Mouse (Mus musculus): Measurements from ENCODE around the gene Aqp1. TPM values are rescaled to one million over a fixed set of nuclear protein-coding genes. Genes with fewer than 3 reads are reported as not detected.
A peak's percentile ranks its signal among the peaks of the same experiment; 100 is the strongest.

Aqp1 gene
- polyA plus RNA-seq, 1 experiment from 2014 or later: 711 TPM

DNA sequence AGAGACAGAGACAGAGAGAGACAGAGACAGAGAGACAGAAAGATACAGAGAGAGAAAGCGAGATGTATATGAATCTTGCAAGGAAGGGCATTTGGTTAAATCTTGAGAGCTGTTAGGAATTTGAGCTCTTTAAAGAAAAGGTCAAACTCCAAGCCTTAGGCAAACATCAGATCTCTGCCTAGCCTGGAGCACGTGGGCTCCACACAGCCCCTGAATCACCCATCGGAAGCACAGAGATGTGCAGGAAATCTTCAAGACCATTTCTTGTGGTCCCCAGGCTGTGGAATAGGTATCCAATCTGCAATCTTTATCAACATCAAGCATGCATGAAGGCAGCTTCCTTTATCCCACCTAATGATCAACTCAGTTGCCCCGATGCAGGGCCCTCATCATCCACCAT, 41.2 kb downstream of the Aqp1 start:
- Histone ChIP-seq H3K4me1 (ENCODE audit: insufficient read depth, low read depth, low read length) (no peaks in the 10 kb centered on the region), H3K9me3 (ENCODE audit: low read length) (no peaks in the 10 kb centered on the region), H3K36me3 (ENCODE audit: insufficient read depth, low read length) (no peaks in the 10 kb centered on the region), H3K4me3 (ENCODE audit: low read depth, low read length) (no peak overlapping the region), H3K9ac (replicated peaks; ENCODE audit: low read depth) (no peak overlapping the region), H3K27ac (ENCODE audit: low read length) (no peak overlapping the region), H3K4me2 (replicated peaks; ENCODE audit: low read depth, low read length) (no peak overlapping the region), H3K27me3 (replicated peaks; ENCODE audit: insufficient read depth, low read length) (no peaks in the 10 kb centered on the region)
- TF ChIP-seq CTCF (IDR thresholded peaks at IDR 0.05) (no peak), EP300 (IDR thresholded peaks at IDR 0.05) (no peak)
- ATAC-seq (no peak), DNase-seq (ENCODE audit: low spot score) (no peak)
- WGBS: 61% methylated on average over 4 of the region's 4 CpGs

GRCm38 (mm10) chr6:55379641-55380335, 43.6 kb downstream of the Aqp1 start:
- no peaks in the 10 kb centered on the region for H3K27me3 ChIP-seq (replicated peaks; ENCODE audit: insufficient read depth, low read length)
- H3K4me1 ChIP-seq (ENCODE audit: insufficient read depth, low read depth, low read length): no peaks in the 10 kb centered on the region
- ATAC-seq (peak; percentile 44), DNase-seq (ENCODE audit: low spot score) (peak; percentile 57)
- H3K4me2 ChIP-seq (replicated peaks; ENCODE audit: low read depth, low read length): no peak overlapping the region
- no peaks in the 10 kb centered on the region for H3K9me3 ChIP-seq (ENCODE audit: low read length)
- WGBS: 42% methylated on average over 3 of the region's 3 CpGs
- H3K4me3 ChIP-seq (ENCODE audit: low read depth, low read length): no peak overlapping the region
- no peak overlapping the region for H3K9ac ChIP-seq (replicated peaks; ENCODE audit: low read depth)
- TF ChIP-seq CTCF (IDR thresholded peaks at IDR 0.05) (peak; percentile 82), EP300 (IDR thresholded peaks at IDR 0.05) (no peak)
- no peaks in the 10 kb centered on the region for H3K36me3 ChIP-seq (ENCODE audit: insufficient read depth, low read length)
- no peak overlapping the region for H3K27ac ChIP-seq (ENCODE audit: low read length)

DNA sequence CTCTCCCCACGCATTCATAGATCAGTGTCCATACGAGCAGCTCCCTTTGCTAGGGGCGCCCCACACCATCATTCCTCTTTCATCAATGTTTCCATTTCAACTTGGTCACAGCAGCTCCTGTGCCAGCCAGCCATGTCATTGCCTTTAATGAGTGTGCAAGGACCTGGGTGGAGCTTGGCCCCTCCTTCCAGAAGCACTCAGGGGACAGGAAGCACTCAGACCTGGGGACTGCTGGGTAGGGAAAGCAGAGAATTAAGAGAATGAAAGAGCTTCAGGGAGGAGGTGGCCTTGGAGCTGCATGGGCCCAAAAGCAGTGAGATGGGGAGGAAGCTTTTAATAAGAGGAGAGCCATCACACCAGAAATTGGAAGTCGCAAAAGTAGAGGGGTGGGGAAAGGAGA, 45.7 kb downstream of the Aqp1 start:
- Histone ChIP-seq H3K9me3 (ENCODE audit: low read length) (no peaks in the 10 kb centered on the region), H3K27me3 (replicated peaks; ENCODE audit: insufficient read depth, low read length) (no peaks in the 10 kb centered on the region), H3K9ac (replicated peaks; ENCODE audit: low read depth) (no peak overlapping the region), H3K4me2 (replicated peaks; ENCODE audit: low read depth, low read length) (no peak overlapping the region), H3K27ac (ENCODE audit: low read length) (no peak overlapping the region), H3K4me3 (ENCODE audit: low read depth, low read length) (no peak overlapping the region), H3K4me1 (ENCODE audit: insufficient read depth, low read depth, low read length) (no peaks in the 10 kb centered on the region), H3K36me3 (ENCODE audit: insufficient read depth, low read length) (no peaks in the 10 kb centered on the region)
- ATAC-seq (peak; percentile 71), DNase-seq (ENCODE audit: low spot score) (peak; percentile 68)
- no peak for TF ChIP-seq CTCF (IDR thresholded peaks at IDR 0.05)
- TF ChIP-seq EP300 (IDR thresholded peaks at IDR 0.05): no peak
- 79% methylated on average over 4 of the region's 4 CpGs for WGBS

GRCm38 (mm10) chr6:55383897-55384296, 47.7 kb downstream of the Aqp1 start:
- H3K27ac ChIP-seq (ENCODE audit: low read length): no peak overlapping the region
- no peak overlapping the region for H3K9ac ChIP-seq (replicated peaks; ENCODE audit: low read depth)
- no peak overlapping the region for H3K4me3 ChIP-seq (ENCODE audit: low read depth, low read length)
- WGBS: 0% methylated on average over 1 of the region's 1 CpGs
- H3K36me3 ChIP-seq (ENCODE audit: insufficient read depth, low read length): no peaks in the 10 kb centered on the region
- no peaks in the 10 kb centered on the region for H3K27me3 ChIP-seq (replicated peaks; ENCODE audit: insufficient read depth, low read length)
- DNase-seq (ENCODE audit: low spot score): peak; percentile 72
- TF ChIP-seq CTCF (IDR thresholded peaks at IDR 0.05): peak; percentile 90
- no peak for TF ChIP-seq EP300 (IDR thresholded peaks at IDR 0.05)
- H3K4me2 ChIP-seq (replicated peaks; ENCODE audit: low read depth, low read length): no peak overlapping the region
- no peaks in the 10 kb centered on the region for H3K9me3 ChIP-seq (ENCODE audit: low read length)
- no peaks in the 10 kb centered on the region for H3K4me1 ChIP-seq (ENCODE audit: insufficient read depth, low read depth, low read length)
- peak; percentile 41; the same call in 1 of the 2 replicates for ATAC-seq

DNA sequence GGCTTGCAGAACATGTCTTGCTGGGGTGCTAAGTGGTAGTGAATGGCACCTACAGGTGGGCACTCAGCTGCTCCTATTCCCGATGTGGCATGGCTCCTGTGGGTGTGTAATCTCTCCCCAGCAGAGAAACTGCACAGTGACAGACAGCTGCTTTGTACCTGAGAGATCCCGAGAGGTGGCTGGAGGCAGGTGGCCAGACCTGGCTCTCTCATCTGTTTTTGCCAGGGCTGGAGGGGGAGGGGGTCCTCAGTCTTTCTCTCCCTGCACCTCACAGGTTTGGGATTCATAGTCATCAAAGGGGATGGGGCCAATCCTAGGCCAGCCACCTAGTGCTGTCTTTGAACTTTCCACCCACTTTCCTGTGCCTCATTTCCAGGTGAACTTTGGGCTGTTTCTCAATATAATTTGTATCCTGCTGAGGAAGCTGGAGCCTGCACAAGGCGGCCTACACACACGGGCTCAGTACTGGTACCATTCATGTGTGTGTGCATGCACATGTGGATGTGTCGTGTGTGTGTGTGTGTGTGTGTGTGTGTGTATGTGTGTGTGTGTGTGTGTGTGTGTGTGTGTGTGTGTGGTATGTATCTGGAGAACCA, 48.2 kb downstream of the Aqp1 start:
- H3K4me1 ChIP-seq (ENCODE audit: insufficient read depth, low read depth, low read length): no peaks in the 10 kb centered on the region
- TF ChIP-seq EP300 (IDR thresholded peaks at IDR 0.05): no peak
- TF ChIP-seq CTCF (IDR thresholded peaks at IDR 0.05): no peak
- 59% methylated on average over 5 of the region's 5 CpGs for WGBS

GRCm38 (mm10) chr6:55388546-55389169, 52.4 kb downstream of the Aqp1 start:
- no peak for DNase-seq (ENCODE audit: low spot score)
- H3K27me3 ChIP-seq (replicated peaks; ENCODE audit: insufficient read depth, low read length): no peaks in the 10 kb centered on the region

More for the DNA sequence above, 48.2 kb downstream of the Aqp1 start:
- H3K4me2 ChIP-seq (replicated peaks; ENCODE audit: low read depth, low read length): no peak overlapping the region
- no peak overlapping the region for H3K4me3 ChIP-seq (ENCODE audit: low read depth, low read length)
- H3K9me3 ChIP-seq (ENCODE audit: low read length): no peaks in the 10 kb centered on the region
- H3K27me3 ChIP-seq (replicated peaks; ENCODE audit: insufficient read depth, low read length): no peaks in the 10 kb centered on the region
- DNase-seq (ENCODE audit: low spot score) (no peak), ATAC-seq (no peak)
- no peak overlapping the region for H3K9ac ChIP-seq (replicated peaks; ENCODE audit: low read depth)
- no peaks in the 10 kb centered on the region for H3K36me3 ChIP-seq (ENCODE audit: insufficient read depth, low read length)
- no peak overlapping the region for H3K27ac ChIP-seq (ENCODE audit: low read length)

More at GRCm38 (mm10) chr6:55388546-55389169, 52.4 kb downstream of the Aqp1 start:
- no peak for ATAC-seq
- Histone ChIP-seq H3K27ac (ENCODE audit: low read length) (no peak overlapping the region), H3K36me3 (ENCODE audit: insufficient read depth, low read length) (no peaks in the 10 kb centered on the region), H3K9me3 (ENCODE audit: low read length) (no peaks in the 10 kb centered on the region), H3K9ac (replicated peaks; ENCODE audit: low read depth) (no peak overlapping the region), H3K4me3 (ENCODE audit: low read depth, low read length) (no peak overlapping the region), H3K4me1 (ENCODE audit: insufficient read depth, low read depth, low read length) (no peaks in the 10 kb centered on the region), H3K4me2 (replicated peaks; ENCODE audit: low read depth, low read length) (no peak overlapping the region)
- no peak for TF ChIP-seq EP300 (IDR thresholded peaks at IDR 0.05)
- WGBS: 40% methylated on average over 12 of the region's 12 CpGs

Measured in lung, postnatal 0 days (tissue).